Mouse (Mus musculus): ENCODE results near the gene Ttll13. TPM values are rescaled to one million over a fixed set of nuclear protein-coding genes. Genes with fewer than 3 reads are reported as not detected.

The Ttll13 gene
- 0.68 and 0.94 TPM in 2 replicates for polyA plus RNA-seq (2016; fragmentation: Nextera tagmentation; extraction: Ambion mirVana)

GRCm38 (mm10) chr7:80246148-80246721 lies at the start of gene Ttll13:
Gene Ttll13, plus strand, starts transcription at chr7:80246376.
- H3K36me3 ChIP-seq, result peaks cover 3% of the 10 kb centered on the region
- no peaks in the 10 kb centered on the region for H3K9me3 ChIP-seq (replicated peaks)
- H3K4me3 ChIP-seq, result peak within 1 kb of the TSS; percentile 59
- peak; percentile 97 for DNase-seq (ENCODE audit: low spot score)
- under 1% methylated on average over 48 of the region's 48 CpGs for WGBS
- H3K27me3 ChIP-seq (ENCODE audit: low read depth, poor library complexity, severe bottlenecking), result no peaks in the 10 kb centered on the region
- H3K27ac ChIP-seq (replicated peaks), result peak within 1 kb of the TSS; percentile 88
- H3K4me1 ChIP-seq, result 0 out of 2 replicates have a peak, but pooled peaks cover 3% of the 10 kb centered on the region

- H3K36me3 ChIP-seq, result peaks cover 14% of the 10 kb centered on the region; the same call in 1 of the 2 replicates
- peak overlapping the region; percentile 77 for H3K4me3 ChIP-seq
- 18% methylated on average over 4 of the region's 4 CpGs for WGBS
- peak overlapping the region; percentile 91 for H3K27ac ChIP-seq (replicated peaks)
- DNase-seq (ENCODE audit: low spot score), result no peak
- no peaks in the 10 kb centered on the region for H3K9me3 ChIP-seq (replicated peaks)
- peaks cover 77% of the 10 kb centered on the region for H3K4me1 ChIP-seq
- H3K27me3 ChIP-seq (ENCODE audit: low read depth, poor library complexity, severe bottlenecking), result no peaks in the 10 kb centered on the region
Observed at GRCm38 (mm10) chr7:80197371-80197770, 48.8 kb upstream of the Ttll13 start.

- Histone ChIP-seq H3K36me3 (peaks cover 21% of the 10 kb centered on the region; the same call in 1 of the 2 replicates), H3K27me3 (ENCODE audit: low read depth, poor library complexity, severe bottlenecking) (no peaks in the 10 kb centered on the region), H3K9me3 (replicated peaks) (no peaks in the 10 kb centered on the region), H3K4me1 (peaks cover 77% of the 10 kb centered on the region), H3K27ac (replicated peaks) (peak overlapping the region; percentile 91), H3K4me3 (peak overlapping the region; percentile 77)
- WGBS, result under 1% methylated on average over 72 of the region's 74 CpGs
- peak; percentile 88 for DNase-seq (ENCODE audit: low spot score)
Observed at GRCm38 (mm10) chr7:80197941-80198778, 48.0 kb upstream of the Ttll13 start.

- peaks cover 22% of the 10 kb centered on the region; the same call in 1 of the 2 replicates for H3K36me3 ChIP-seq
- no peaks in the 10 kb centered on the region for H3K9me3 ChIP-seq (replicated peaks)
- DNase-seq (ENCODE audit: low spot score), result no peak
- H3K27ac ChIP-seq (replicated peaks), result peak overlapping the region; percentile 91
- WGBS, result 2% methylated on average over 11 of the region's 11 CpGs
- H3K27me3 ChIP-seq (ENCODE audit: low read depth, poor library complexity, severe bottlenecking), result no peaks in the 10 kb centered on the region
- H3K4me3 ChIP-seq, result peak overlapping the region; percentile 77
- H3K4me1 ChIP-seq, result peaks cover 81% of the 10 kb centered on the region
Observed at GRCm38 (mm10) chr7:80198863-80199262, 47.3 kb upstream of the Ttll13 start.

GRCm38 (mm10) chr7:80199286-80199685 lies 46.9 kb upstream of the Ttll13 start:
- peaks cover 22% of the 10 kb centered on the region; the same call in 1 of the 2 replicates for H3K36me3 ChIP-seq
- DNase-seq (ENCODE audit: low spot score), result no peak
- no peaks in the 10 kb centered on the region for H3K27me3 ChIP-seq (ENCODE audit: low read depth, poor library complexity, severe bottlenecking)
- no peaks in the 10 kb centered on the region for H3K9me3 ChIP-seq (replicated peaks)
- H3K4me1 ChIP-seq, result peaks cover 81% of the 10 kb centered on the region
- WGBS, result 41% methylated on average over 6 of the region's 6 CpGs
- peak overlapping the region; percentile 77 for H3K4me3 ChIP-seq
- H3K27ac ChIP-seq (replicated peaks), result peak overlapping the region; percentile 91

GRCm38 (mm10) chr7:80199851-80200587 lies 46.2 kb upstream of the Ttll13 start:
- Histone ChIP-seq H3K27me3 (ENCODE audit: low read depth, poor library complexity, severe bottlenecking) (no peaks in the 10 kb centered on the region), H3K4me3 (peak overlapping the region; percentile 77; the same call in 1 of the 2 replicates), H3K36me3 (peaks cover 22% of the 10 kb centered on the region; the same call in 1 of the 2 replicates), H3K4me1 (peaks cover 79% of the 10 kb centered on the region), H3K27ac (replicated peaks) (no peak overlapping the region), H3K9me3 (replicated peaks) (no peaks in the 10 kb centered on the region)
- no peak for DNase-seq (ENCODE audit: low spot score)
- WGBS, result 74% methylated on average over 11 of the region's 11 CpGs

GRCm38 (mm10) chr7:80200588-80200945 lies 45.6 kb upstream of the Ttll13 start:
- WGBS, result 92% methylated on average over 6 of the region's 6 CpGs
- H3K9me3 ChIP-seq (replicated peaks), result no peaks in the 10 kb centered on the region
- H3K36me3 ChIP-seq, result peaks cover 22% of the 10 kb centered on the region; the same call in 1 of the 2 replicates
- peak overlapping the region; percentile 21; the same call in 1 of the 2 replicates for H3K4me3 ChIP-seq
- DNase-seq (ENCODE audit: low spot score), result no peak
- H3K4me1 ChIP-seq, result peaks cover 84% of the 10 kb centered on the region
- H3K27me3 ChIP-seq (ENCODE audit: low read depth, poor library complexity, severe bottlenecking), result no peaks in the 10 kb centered on the region
- no peak overlapping the region for H3K27ac ChIP-seq (replicated peaks)

- no peaks in the 10 kb centered on the region for H3K9me3 ChIP-seq (replicated peaks)
- DNase-seq (ENCODE audit: low spot score), result no peak
- no peak overlapping the region for H3K4me3 ChIP-seq
- peaks cover 22% of the 10 kb centered on the region; the same call in 1 of the 2 replicates for H3K36me3 ChIP-seq
- peaks cover 89% of the 10 kb centered on the region for H3K4me1 ChIP-seq
- H3K27me3 ChIP-seq (ENCODE audit: low read depth, poor library complexity, severe bottlenecking), result no peaks in the 10 kb centered on the region
- WGBS, result 88% methylated on average over 5 of the region's 5 CpGs
- H3K27ac ChIP-seq (replicated peaks), result 0 out of 2 replicates have a peak overlapping the region, but pooled peaks have one; percentile 13
Observed at GRCm38 (mm10) chr7:80200963-80201539, 45.1 kb upstream of the Ttll13 start.

GRCm38 (mm10) chr7:80201888-80202540 lies 44.2 kb upstream of the Ttll13 start:
- peak overlapping the region; percentile 55; the same call in 1 of the 2 replicates for H3K27ac ChIP-seq (replicated peaks)
- WGBS, result 83% methylated on average over 15 of the region's 15 CpGs
- H3K4me3 ChIP-seq, result peak overlapping the region; percentile 11; the same call in 1 of the 2 replicates
- H3K4me1 ChIP-seq, result peaks cover 96% of the 10 kb centered on the region
- H3K36me3 ChIP-seq, result peaks cover 22% of the 10 kb centered on the region; the same call in 1 of the 2 replicates
- DNase-seq (ENCODE audit: low spot score), result no peak
- no peaks in the 10 kb centered on the region for H3K9me3 ChIP-seq (replicated peaks)
- no peaks in the 10 kb centered on the region for H3K27me3 ChIP-seq (ENCODE audit: low read depth, poor library complexity, severe bottlenecking)

- WGBS, result 89% methylated on average over 5 of the region's 5 CpGs
- Histone ChIP-seq H3K4me1 (peaks cover 96% of the 10 kb centered on the region), H3K36me3 (peaks cover 22% of the 10 kb centered on the region; the same call in 1 of the 2 replicates), H3K27ac (replicated peaks) (peak overlapping the region; percentile 56), H3K27me3 (ENCODE audit: low read depth, poor library complexity, severe bottlenecking) (no peaks in the 10 kb centered on the region), H3K4me3 (peak overlapping the region; percentile 11; the same call in 1 of the 2 replicates), H3K9me3 (replicated peaks) (no peaks in the 10 kb centered on the region)
- no peak for DNase-seq (ENCODE audit: low spot score)
Observed at GRCm38 (mm10) chr7:80202961-80203360, 43.2 kb upstream of the Ttll13 start.

GRCm38 (mm10) chr7:80203638-80204096 lies 42.5 kb upstream of the Ttll13 start:
- peak overlapping the region; percentile 56 for H3K27ac ChIP-seq (replicated peaks)
- no peak for DNase-seq (ENCODE audit: low spot score)
- 52% methylated on average over 12 of the region's 12 CpGs for WGBS
- H3K9me3 ChIP-seq (replicated peaks), result no peaks in the 10 kb centered on the region
- H3K27me3 ChIP-seq (ENCODE audit: low read depth, poor library complexity, severe bottlenecking), result no peaks in the 10 kb centered on the region
- H3K4me1 ChIP-seq, result peaks cover 96% of the 10 kb centered on the region
- H3K4me3 ChIP-seq, result no peak overlapping the region
- peaks cover 22% of the 10 kb centered on the region; the same call in 1 of the 2 replicates for H3K36me3 ChIP-seq
